Mouse (Mus musculus) heart, adult 18-20 months (tissue): ENCODE measurements around the gene Prm2. TPM values are rescaled to one million over a fixed set of nuclear protein-coding genes. Genes with fewer than 3 reads are reported as not detected.
A peak's percentile ranks its signal among the peaks of the same experiment; 100 is the strongest.

Experiments used
- DNase-seq, 2 experiments: peaks; one replicate each; pipeline ENCODE4 v3.0.0; 2021 to 2022; ENCODE audit warnings: mixed read lengths in 1 of 2
- total RNA-seq, 2 experiments: library from RNA; stranded (reverse); gene quantifications; 2 replicates each; pipeline ENCODE4 v1.2.3; 2021

Gene Prm2
- total RNA-seq, 2 experiments from 2014 or later = not detected

DNA sequence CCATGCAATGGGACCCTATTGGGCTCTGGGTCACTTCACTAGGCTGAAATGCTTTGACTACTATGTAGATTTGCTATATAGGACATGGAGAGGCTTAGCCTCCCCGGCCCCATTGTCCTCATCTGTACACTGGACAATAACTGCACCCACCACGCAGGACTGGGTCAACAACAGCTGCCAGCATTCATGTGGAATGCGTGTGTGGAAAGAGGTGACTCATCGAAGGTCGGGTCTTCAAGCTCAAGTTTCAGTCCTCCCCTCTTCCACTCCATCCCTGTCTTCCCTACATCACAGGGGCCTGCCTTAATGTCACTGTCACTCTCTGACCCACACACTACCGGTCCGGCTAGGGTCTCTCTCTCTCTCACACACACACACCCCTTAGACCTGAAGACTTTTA, 19.6 kb downstream of the Prm2 start:
- no peak for DNase-seq

GRCm38 (mm10) chr16:10774726-10775125, 21.2 kb downstream of the Prm2 start:
- no peak for DNase-seq

DNA sequence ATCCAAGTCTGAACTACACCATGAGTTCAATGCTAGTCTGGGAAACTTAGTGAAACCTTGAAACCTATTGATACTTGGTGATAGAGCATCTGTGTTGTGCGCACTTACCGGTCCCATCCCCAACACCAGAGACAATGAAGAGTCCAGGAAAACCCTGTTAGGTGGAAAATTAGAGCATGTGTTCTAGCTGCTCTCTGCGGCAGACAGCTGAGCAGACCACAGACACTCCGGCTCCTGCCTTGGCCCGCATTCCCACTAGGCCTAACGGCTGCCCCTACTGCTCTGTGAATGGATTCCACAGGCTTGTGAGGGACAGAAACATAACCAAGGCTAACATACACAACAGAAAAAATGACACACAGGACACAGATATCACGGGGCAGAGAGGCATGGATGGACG, 22.4 kb downstream of the Prm2 start:
- no peak for DNase-seq

- DNase-seq = peak in 1 of 2 experiments; percentile 25
Measured at GRCm38 (mm10) chr16:10771769-10772510, 24.0 kb downstream of the Prm2 start.

DNA sequence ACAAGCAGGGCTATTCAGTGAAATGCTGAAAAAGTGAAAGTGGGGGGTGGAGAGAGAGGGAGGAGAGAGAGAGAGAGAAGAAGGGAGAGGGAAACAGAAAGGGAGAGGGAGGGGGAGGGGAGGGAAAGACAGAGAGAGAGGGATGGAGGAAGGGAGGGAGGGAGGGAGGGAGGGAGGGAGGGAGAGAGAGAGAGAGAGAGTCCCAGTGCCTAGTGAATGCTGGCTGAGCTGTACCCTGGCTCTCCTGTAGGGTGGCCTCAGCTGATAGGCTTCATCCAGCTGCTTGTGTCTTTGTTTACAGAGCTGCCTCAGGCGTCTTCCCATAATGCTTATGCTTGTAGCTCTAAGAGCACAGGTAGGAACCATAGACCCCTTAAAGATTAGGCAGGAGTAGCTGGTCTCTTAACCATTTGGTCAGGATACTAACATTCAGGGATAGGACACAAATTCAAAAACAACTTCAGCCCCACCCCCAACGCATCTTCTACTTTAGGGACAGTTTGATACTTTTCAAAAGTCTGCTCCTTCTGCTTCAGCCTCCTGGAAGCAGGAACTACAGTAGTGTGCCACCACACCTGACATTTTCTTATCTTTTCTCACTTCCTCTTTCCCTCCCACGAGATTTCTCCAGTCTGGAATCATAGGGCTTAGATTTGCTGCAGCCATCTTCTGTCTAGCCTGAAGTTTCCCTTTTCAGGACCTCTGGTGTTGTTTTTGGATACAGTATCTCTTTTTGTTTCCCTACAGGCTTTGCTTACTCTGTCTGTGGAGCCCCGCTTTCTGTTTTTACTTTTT, 25.2 kb downstream of the Prm2 start:
- DNase-seq = no peak

DNA sequence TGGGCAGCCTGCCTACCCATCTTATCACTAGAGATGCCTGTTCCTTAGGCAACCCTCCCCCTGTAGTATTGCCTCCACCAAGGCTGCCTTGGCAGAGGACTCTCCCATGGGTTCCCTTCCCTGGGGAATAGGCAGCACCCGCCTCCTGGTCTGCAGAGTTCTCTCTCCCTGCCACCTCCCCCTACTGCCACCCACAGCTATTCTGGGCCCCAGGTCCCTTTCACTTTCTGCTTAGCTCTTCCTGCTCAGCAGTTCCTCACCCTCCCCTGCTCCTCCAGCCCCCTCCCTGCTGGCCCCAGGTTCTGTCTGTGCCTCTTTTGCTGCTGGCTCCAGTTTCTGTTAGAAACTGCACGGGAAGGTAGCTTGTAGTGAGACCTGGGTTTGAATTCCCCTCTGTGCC, 26.3 kb downstream of the Prm2 start:
- DNase-seq = peak in 1 of 2 experiments; percentile 24

GRCm38 (mm10) chr16:10768821-10769220, 27.1 kb downstream of the Prm2 start:
- no peak for DNase-seq

DNA sequence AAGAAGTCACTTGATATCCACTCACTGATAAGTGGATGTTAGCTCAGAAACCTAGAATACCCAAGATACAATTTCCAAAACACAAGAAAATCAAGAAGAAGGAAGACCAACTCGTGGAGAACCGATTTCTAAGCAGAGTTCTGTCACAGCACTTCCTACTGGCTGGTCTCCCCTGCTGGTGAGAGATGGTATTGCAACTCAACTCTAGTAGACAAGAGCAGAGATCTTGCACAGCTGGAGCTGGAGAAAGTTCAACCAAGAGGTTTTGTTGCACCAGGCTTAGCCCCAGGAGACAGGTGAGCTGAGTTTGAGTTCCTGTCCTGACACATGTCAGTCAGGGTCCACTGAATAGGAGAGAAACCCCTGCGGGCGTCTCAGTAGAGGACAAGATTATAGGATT, 28.8 kb downstream of the Prm2 start:
- DNase-seq = peak; percentile 79 to 89

DNA sequence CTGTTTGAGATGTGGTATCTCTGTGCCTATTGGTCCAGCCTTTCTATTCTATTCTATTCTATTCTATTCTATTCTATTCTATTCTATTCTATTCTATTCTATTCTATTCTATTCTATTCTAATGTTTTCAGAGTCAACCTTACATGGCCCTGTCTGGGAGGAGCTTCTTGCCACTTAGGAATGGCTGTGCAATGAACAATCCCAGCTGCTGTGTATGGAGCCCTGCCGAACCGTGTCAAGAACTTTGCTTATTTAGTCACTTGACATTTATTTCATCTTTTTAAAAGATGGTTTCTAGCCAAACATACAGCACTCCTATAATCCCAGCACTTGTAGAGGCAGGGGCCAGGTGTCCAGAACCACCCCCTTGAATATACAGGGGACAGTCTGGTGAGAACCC, 31.6 kb downstream of the Prm2 start:
- DNase-seq = peak in 1 of 2 experiments; percentile 49

DNA sequence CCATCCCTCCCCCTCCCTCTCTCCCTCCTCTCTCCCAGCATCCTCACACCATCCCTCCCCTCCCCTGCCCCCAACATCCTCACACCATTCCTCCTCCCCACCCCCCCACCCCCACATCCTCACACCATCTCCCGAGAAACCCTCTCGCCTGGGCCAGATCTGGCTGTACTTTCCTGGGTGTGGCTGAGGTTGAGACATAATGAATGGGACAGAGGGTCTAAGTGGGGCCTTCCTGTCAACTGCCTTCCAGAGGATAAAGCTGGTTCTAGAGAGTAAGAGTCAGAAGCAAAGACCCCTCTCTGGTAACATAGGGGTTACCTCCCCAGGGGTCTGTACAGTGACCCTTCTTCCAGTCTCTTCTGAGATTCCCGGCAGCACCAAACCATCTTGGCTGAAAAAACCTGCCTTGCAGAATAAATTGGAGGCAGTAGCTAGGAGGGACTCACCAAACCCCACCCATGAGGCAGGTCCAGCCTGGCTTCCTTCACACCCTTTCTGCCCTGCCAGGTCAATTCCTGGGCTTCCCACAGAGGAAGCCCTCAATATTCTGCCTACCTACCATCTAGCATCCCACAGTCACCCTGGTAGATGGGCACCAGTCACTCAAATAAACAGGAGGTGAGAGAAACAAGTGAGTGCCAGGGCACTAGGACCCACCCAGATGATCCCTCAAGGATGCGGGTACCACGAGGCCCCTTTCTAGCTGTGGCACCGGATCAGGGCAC, 32.2 kb downstream of the Prm2 start:
- DNase-seq = peak in 1 of 2 experiments; percentile 41

GRCm38 (mm10) chr16:10762569-10763180, 33.3 kb downstream of the Prm2 start:
- peak in 1 of 2 experiments; percentile 41 for DNase-seq

DNA sequence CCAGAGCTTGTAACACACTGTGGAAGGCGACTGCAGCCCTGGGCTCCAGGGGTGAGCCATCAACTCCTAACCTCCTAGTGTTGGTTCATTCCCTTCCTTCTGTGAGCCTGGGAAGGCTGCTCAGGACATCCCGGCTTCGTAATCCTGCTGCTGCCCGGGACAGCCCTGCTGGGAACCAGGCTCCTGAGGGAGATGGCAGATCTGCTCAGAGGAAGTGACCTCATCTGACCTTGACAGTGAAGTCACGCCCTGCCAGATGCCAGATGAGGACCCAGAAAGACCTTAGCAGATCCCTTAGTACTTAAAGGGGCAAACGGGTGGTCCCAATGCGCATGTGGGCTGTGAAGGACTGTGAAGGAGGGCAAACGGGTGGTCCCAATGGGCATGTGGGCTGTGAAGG, 34.8 kb downstream of the Prm2 start:
- peak in 1 of 2 experiments; percentile 50 for DNase-seq

DNA sequence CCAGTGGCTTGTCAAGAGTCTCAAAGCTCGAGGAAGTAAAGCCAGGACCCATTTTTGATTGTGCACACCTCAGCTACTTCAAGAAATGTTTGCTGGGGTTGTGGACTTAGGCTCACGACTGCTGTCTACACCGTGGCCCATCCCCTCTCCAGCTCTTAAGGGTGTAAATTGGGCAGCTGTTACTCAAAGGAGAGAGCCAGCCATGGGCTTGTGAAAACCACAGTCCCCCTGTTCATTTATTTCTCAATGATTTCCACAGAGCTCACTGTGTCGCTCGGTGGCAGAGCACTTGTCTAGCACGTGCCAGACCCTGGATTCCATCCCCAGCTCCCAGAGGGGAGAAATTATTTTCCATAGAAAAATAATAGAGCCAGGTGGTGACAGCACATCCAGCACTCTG, 39.8 kb downstream of the Prm2 start:
- DNase-seq = no peak

GRCm38 (mm10) chr16:10754521-10755296, 41.2 kb downstream of the Prm2 start:
- DNase-seq = no peak

DNA sequence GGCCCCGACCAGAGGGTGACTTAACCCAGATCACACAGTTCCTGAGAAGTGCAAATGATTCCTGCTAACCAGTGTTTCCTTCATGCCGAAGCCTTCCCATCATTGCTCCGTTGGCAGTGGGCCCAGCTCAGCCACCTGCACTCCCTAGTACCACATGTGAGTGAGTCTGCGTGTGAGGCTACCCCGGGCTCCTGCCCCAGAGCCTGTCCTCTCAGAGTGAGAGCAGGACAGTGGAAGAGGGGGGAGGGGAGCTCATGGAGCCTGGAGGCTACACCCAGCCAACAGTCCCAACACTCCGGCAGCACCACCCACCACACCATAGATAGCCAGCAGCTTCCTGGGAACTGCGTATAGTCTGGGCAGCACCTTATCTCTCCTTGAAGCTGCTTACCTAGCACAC, 46.1 kb downstream of the Prm2 start:
- DNase-seq = no peak

GRCm38 (mm10) chr16:10749226-10749625, 46.7 kb downstream of the Prm2 start:
- no peak for DNase-seq

Other genes with a start within 250 kb of the Prm2 start
- gene Socs1, start 10.6 kb downstream of the Prm2 start, total RNA-seq = under 1 TPM; 0.35 to 0.75 TPM
- gene Tnp2, start 7.5 kb downstream of the Prm2 start, total RNA-seq = not detected
- gene Prm3, start 5.2 kb downstream of the Prm2 start, total RNA-seq = not detected
- not detected for gene Prm1, start 9.7 kb upstream of the Prm2 start, total RNA-seq
- not detected for gene Gm11172, start 16.8 kb upstream of the Prm2 start, total RNA-seq
- under 1 TPM; 0.27 to 0.33 TPM for gene Rmi2, start 38.9 kb upstream of the Prm2 start, total RNA-seq